Mouse (Mus musculus) liver, embryonic 14.5 days (tissue): Measurements from ENCODE around the gene Zfp804b. TPM values are rescaled to one million over a fixed set of nuclear protein-coding genes. Genes with fewer than 3 reads are reported as not detected.

Experiments
- ATAC-seq: fragments of 200-750 bp; cut with Nextera tagmentation; 2 replicates; pipeline ENCODE4 v1.8.0; 2017; ENCODE audit warnings: moderate number of reproducible peaks, mild to moderate bottlenecking, moderate library complexity; ENCODE audit not compliant: insufficient read depth
- DNase-seq, 3 experiments: peaks; one replicate each; pipeline ENCODE4 v3.0.0-alpha.2; 2012 to 2013; ENCODE audit warnings: low read depth in 3 of 3, low spot score in 3 of 3
- H3K27ac ChIP-seq: fragments of 300-500 bp; sonication (generic); 2 replicates; pipeline ENCODE4 v1.5.1; 2014; ENCODE audit warnings: moderate library complexity, mild to moderate bottlenecking, control low read depth, inconsistent platforms
- H3K27me3 ChIP-seq: fragments of 300-500 bp; sonication (generic); 2 replicates; pipeline ENCODE4 v1.6.1; 2014; ENCODE audit warnings: mild to moderate bottlenecking, low read length, moderate library complexity; ENCODE audit not compliant: control insufficient read depth, insufficient read depth
- H3K36me3 ChIP-seq: fragments of 300-500 bp; sonication (generic); replicated peaks from 2 replicates; pipeline ENCODE4 v1.6.1; 2014; ENCODE audit warnings: low read depth; ENCODE audit not compliant: control insufficient read depth, insufficient read depth
- H3K4me1 ChIP-seq, 2 experiments: fragments of 200-500 bp in 1 of 2; fragments of 300-500 bp in 1 of 2; sonication (generic) in 1 of 2; replicated peaks; 2 replicates each; pipeline ENCODE4 v1.6.1; 2012 to 2014; ENCODE audit warnings: antibody characterized with exemption in 1 of 2, inconsistent platforms in 1 of 2, low read length in 1 of 2; ENCODE audit not compliant: control insufficient read depth in 2 of 2, insufficient read depth in 2 of 2
- H3K4me2 ChIP-seq: fragments of 300-500 bp; sonication (generic); 2 replicates; pipeline ENCODE4 v1.6.1; 2014; ENCODE audit warnings: low read depth, mild to moderate bottlenecking, control low read depth, moderate library complexity
- H3K4me3 ChIP-seq, 2 experiments: fragments of 200-500 bp in 1 of 2; fragments of 300-500 bp in 1 of 2; sonication (generic) in 1 of 2; 2 replicates each; pipeline ENCODE4 v1.5.1; 2012 to 2014; ENCODE audit warnings: low read depth in 2 of 2, low read length in 2 of 2, mild to moderate bottlenecking in 2 of 2, control low read depth in 1 of 2, inconsistent platforms in 1 of 2, moderate library complexity in 1 of 2; ENCODE audit not compliant: insufficient read depth in 1 of 2
- H3K9ac ChIP-seq: fragments of 300-500 bp; sonication (generic); replicated peaks from 2 replicates; pipeline ENCODE4 v1.6.1; 2014; ENCODE audit warnings: mild to moderate bottlenecking, control low read depth, moderate library complexity
- H3K9me3 ChIP-seq: fragments of 300-500 bp; sonication (generic); 2 replicates; pipeline ENCODE4 v1.6.1; 2016; ENCODE audit warnings: low read length, mixed read lengths; ENCODE audit not compliant: control insufficient read depth
- CTCF ChIP-seq: IDR thresholded peaks from 2 replicates; pipeline ENCODE4 v1.5.1; 2016; ENCODE audit warnings: antibody characterized with exemption, low read depth, control low read depth
- EP300 ChIP-seq: IDR thresholded peaks from 2 replicates; pipeline ENCODE4 v1.6.1; 2016; ENCODE audit warnings: antibody characterized with exemption, low read depth
- WGBS: fragments of 180-500 bp; shearing (Covaris S2); extraction: QIAGEN DNeasy Blood & Tissue Kit; methylation state at CpG from one replicate; pipeline ENCODE4 v1.1.7; 2014; ENCODE audit not compliant: insufficient replicate concordance; 5-methylcytosine and 5-hydroxymethylcytosine counted together
- polyA plus RNA-seq, 2 experiments: library from polyadenylated mRNA; depleted of rRNA in 1 of 2; stranded (reverse) in 1 of 2; unstranded in 1 of 2; fragments of >200 nt; fragmentation: Nextera tagmentation in 1 of 2; extraction: Ambion mirVana in 1 of 2; gene quantifications; 2 replicates each; pipeline versions ENCODE4 v1.2.1 to v1.2.3; 2012 to 2014

The Zfp804b gene
- polyA plus RNA-seq, 2 experiments: 0.03 TPM; not detected in 1

- TF ChIP-seq EP300 (no peak), CTCF (no peak)
- WGBS: 47% methylated on average over 3 of the region's 3 CpGs
- Histone ChIP-seq H3K27me3 (no peaks in the 10 kb centered on the region), H3K9me3 (no peaks in the 10 kb centered on the region), H3K4me2 (no peak overlapping the region), H3K4me1 (no peaks in the 10 kb centered on the region), H3K9ac (no peak overlapping the region), H3K27ac (no peak overlapping the region), H3K36me3 (no peaks in the 10 kb centered on the region), H3K4me3 (no peak overlapping the region)
- DNase-seq: no peak
- ATAC-seq: no peak
Measured at GRCm38 (mm10) chr5:6911290-6911689, 433.3 kb downstream of the Zfp804b start.

- TF ChIP-seq CTCF (no peak), EP300 (no peak)
- no peaks in the 10 kb centered on the region for H3K9me3 ChIP-seq
Measured at GRCm38 (mm10) chr5:6881396-6881795, 463.2 kb downstream of the Zfp804b start.

GRCm38 (mm10) chr5:6871566-6871965, 473.0 kb downstream of the Zfp804b start:
- H3K27ac ChIP-seq: no peak overlapping the region
- H3K4me2 ChIP-seq: no peak overlapping the region
- H3K9me3 ChIP-seq: no peaks in the 10 kb centered on the region
- H3K4me3 ChIP-seq: no peak overlapping the region
- DNase-seq: no peak
- ATAC-seq: no peak
- TF ChIP-seq EP300 (no peak), CTCF (no peak)
- H3K4me1 ChIP-seq: no peaks in the 10 kb centered on the region
- no peaks in the 10 kb centered on the region for H3K27me3 ChIP-seq
- no peak overlapping the region for H3K9ac ChIP-seq
- H3K36me3 ChIP-seq: no peaks in the 10 kb centered on the region
- 62% methylated on average over 6 of the region's 6 CpGs for WGBS

More at GRCm38 (mm10) chr5:6881396-6881795, 463.2 kb downstream of the Zfp804b start:
- Histone ChIP-seq H3K36me3 (no peaks in the 10 kb centered on the region), H3K4me3 (no peak overlapping the region), H3K27ac (no peak overlapping the region), H3K9ac (no peak overlapping the region), H3K27me3 (no peaks in the 10 kb centered on the region), H3K4me1 (no peaks in the 10 kb centered on the region), H3K4me2 (no peak overlapping the region)
- DNase-seq (no peak), ATAC-seq (no peak)

- Histone ChIP-seq H3K4me2 (no peak overlapping the region), H3K4me1 (no peaks in the 10 kb centered on the region), H3K27ac (no peak overlapping the region), H3K27me3 (no peaks in the 10 kb centered on the region), H3K9me3 (no peaks in the 10 kb centered on the region), H3K9ac (no peak overlapping the region), H3K4me3 (no peak overlapping the region), H3K36me3 (no peaks in the 10 kb centered on the region)
- TF ChIP-seq CTCF (no peak), EP300 (no peak)
- DNase-seq (no peak), ATAC-seq (no peak)
Measured at GRCm38 (mm10) chr5:6870970-6871369, 473.6 kb downstream of the Zfp804b start.

- WGBS: 34% methylated on average over 2 of the region's 2 CpGs
- no peak for ATAC-seq
- Histone ChIP-seq H3K4me3 (no peak overlapping the region), H3K27me3 (no peaks in the 10 kb centered on the region), H3K4me2 (no peak overlapping the region), H3K9me3 (no peaks in the 10 kb centered on the region), H3K27ac (no peak overlapping the region), H3K4me1 (no peaks in the 10 kb centered on the region), H3K36me3 (no peaks in the 10 kb centered on the region), H3K9ac (no peak overlapping the region)
- TF ChIP-seq EP300 (no peak), CTCF (no peak)
- no peak for DNase-seq
Measured at GRCm38 (mm10) chr5:6795396-6795795, 549.2 kb downstream of the Zfp804b start.
